Mouse (Mus musculus): ENCODE data around the gene Gm21974.
"Not testable (repeated sequence)": the region's sequence is repeated elsewhere in the genome, so short reads cannot be mapped to it uniquely, and the experiment has no call there.

The Gm21974 gene

DNA sequence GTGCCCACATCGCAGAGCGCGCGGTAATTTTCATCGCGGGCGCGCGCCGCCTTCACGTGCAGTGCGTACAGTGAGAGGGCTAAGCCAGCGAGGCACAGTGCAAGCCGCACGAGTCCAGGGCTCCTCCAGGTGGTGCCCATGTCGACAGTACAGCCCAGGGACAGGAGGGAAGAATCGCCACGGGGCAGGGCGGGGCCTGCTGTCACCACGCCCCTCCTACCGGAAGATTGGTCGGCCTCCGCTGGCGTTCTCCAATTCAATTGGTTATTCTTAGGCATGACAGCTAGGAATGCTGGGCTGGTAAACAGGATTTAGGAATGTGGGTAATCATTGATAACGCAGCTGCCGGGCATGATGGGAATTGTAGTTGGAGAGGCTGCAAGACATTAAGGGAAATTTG is at the start of gene Gm21974, which contains the start of gene Vkorc1:
Gm21974 (minus strand) TSS at position 13 of the 400 bp plus-strand sequence.
Vkorc1 (minus strand) TSS at position 176 of the 400 bp plus-strand sequence.
- DNase-seq = peak; percentile 97 to 99

DNA sequence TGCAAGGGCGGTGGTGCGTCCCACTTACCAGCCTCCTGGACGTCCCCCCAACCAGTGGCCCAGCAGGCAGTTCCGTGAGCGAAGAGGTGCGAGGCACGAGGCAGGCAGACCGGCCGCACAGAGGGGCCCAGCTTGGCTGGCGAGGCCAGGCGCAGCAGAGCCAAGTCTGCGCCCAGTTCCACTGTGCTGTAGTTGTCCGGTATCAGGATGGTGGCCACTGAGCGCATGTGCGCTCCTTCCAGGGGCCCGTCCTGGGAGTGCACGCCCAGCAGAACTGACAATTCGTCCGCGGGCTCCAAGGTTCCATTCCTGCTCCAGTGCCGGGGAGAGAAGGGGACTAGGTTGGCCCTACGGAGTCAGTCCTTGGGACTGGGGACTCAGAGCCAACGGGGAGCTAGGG is 49.4 kb upstream of the Gm21974 start:
- no peak for DNase-seq

DNA sequence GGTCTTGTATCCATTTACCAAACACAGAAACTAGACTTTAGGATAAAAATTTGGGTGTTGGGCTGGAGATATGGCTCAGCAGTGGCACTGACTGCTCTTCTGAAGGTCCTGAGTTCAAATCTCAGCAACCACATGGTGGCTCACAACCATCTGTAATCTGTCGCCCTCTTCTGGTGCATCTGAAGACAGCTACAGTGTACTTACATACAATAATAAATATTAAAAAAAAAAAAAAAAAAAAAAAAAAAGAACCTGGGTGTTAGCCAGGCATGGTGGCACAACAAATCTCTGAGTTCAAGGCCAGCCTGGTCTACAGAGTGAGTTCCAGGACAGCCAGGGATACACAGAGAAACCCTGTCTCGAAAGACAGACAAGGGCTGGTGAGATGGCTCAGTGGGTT is 46.8 kb upstream of the Gm21974 start:
- DNase-seq = not testable (repeated sequence)

DNA sequence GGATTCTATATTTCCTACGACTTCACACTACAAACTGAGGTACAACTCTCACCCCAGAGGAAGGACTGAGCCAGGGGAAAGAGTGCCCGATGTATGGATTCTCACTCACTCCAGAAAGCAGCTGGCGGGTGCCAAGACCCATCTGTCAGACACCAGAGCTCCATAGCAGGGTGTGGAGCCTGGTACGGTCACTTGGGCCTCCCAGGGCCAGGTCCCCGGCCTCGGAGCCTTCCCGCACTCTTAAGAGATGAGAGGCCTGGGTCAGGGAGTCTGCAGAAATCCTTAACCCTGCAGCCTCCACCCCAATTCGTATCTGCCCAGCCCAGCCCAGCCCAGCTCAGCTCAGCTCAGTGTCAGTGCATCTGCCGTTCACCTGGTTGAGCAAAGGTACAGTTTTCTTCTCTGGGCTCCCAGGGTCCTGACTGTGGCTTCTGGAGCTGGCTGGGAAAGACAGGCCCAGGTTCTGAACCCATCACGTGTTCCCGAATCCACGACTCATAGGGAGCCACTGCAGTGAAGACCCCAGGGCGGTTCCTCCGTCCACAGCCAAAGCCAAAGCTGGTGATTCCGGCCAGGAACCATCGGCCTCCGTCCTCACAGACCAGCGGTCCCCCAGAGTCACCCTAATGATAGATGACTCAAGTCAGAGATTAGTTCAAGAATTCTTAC is 41.1 kb upstream of the Gm21974 start:
- DNase-seq = no peak

DNA sequence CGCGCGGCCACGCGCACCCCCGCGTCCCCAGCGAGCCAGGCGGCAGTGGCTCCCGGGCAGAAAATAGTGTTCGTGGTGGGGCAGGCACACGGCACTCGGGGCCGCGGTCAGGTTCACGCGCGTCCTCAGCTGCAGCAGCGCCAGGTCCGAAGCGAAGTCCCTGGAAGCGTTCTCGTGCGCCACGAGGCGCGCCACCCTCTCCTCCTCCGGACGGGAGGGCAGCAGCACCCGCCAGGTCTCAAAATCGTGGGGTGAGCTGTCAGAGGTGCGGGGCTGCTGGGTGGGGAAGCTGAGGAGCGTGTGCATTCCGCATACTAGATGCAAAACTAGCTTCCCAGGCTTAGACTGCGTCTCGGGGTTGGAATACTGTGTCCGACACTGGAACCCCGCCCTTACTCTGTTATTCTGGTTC is 40.5 kb upstream of the Gm21974 start:
- DNase-seq = no peak

DNA sequence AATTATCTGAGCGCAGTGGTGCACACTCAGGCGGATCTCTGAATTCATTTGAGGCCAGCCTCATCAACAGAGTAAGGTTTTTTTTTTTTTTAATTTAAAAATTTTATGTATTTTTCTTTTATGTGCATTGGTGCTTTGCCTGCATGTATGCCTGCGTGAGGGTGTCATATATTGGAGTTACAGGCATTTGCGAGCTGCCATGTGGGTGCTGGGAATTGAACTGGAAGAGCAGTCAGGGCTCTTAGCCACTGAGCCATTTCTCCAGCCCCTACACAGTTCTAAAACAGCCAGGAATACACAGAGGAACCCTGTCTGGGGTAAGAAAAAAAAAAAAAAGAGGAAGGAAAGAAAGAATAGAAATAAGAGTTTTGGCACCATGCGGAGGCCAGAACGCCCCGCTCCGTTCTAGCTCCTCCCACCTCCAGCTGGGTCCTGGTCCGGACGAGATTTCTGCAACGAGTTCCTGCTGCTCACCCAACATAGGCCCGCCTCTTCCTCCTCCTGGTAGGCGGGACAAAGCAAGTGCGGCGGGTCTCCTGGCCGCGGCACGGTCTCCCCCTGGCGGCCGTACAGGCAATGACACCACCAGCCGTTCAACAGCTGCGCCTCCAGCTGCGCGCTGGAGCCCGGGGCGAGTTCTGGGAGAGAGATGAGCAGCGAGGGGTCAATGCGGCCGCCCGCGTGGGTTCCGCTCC is 39.9 kb upstream of the Gm21974 start:
- DNase-seq = peak; percentile 96 to 97

DNA sequence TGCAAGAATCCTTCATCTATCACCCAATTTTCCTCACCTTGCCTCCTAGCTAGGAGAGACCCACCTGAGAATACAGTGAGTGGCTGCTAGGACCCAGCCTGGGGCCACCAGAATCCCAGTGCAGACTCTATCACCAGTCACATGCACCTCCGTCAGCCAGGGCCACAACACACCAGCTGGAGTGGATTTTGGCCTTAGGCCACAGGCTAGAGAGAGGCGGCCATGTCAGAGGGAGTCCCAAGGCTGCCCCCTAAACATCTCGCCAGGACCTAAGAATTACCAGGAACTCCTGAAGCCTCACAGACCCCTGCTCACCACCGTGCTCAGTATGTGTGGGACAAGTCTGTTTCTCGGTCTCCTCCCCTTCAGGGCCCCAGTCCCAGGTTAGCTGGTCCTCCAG is 38.8 kb upstream of the Gm21974 start:
- DNase-seq = peak in 1 of 2 experiments; percentile 23

DNA sequence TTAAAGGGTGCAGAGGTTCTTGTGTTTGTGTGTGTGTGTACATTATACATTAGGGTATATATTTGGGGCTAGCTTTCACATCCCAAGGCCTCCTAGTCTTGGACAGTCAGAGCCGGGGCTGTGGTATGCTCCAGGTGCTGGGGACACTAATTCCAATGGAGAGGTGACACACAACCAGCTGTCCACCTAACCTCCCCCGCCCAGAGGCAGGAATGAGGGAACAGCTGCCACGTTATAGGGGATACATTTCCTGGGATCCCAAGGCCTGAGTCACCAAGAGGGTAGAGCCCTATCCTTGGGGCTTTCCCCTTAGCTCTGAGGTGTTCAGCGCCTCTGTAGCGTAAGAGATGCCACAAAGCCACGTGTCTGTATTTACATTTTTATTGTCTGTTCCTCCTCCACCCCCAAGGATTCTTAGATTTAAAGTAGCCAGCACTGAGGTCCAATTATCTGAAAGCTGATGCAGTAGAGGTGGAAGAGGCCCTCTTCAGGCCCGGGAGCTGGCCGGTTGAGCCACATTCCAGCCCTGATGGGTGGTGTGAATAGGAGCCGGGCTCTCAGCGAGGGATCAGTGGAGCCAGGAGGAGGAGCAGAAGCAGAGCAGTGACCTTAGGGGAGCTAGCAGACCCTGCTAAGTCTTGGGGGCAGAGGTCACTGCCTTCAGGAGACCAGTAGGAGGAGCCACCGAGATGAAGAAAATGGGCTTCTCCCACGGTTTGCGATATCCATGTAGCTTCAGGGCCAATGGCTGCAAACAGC is 37.2 kb upstream of the Gm21974 start:
- DNase-seq = peak; percentile 85 to 90

DNA sequence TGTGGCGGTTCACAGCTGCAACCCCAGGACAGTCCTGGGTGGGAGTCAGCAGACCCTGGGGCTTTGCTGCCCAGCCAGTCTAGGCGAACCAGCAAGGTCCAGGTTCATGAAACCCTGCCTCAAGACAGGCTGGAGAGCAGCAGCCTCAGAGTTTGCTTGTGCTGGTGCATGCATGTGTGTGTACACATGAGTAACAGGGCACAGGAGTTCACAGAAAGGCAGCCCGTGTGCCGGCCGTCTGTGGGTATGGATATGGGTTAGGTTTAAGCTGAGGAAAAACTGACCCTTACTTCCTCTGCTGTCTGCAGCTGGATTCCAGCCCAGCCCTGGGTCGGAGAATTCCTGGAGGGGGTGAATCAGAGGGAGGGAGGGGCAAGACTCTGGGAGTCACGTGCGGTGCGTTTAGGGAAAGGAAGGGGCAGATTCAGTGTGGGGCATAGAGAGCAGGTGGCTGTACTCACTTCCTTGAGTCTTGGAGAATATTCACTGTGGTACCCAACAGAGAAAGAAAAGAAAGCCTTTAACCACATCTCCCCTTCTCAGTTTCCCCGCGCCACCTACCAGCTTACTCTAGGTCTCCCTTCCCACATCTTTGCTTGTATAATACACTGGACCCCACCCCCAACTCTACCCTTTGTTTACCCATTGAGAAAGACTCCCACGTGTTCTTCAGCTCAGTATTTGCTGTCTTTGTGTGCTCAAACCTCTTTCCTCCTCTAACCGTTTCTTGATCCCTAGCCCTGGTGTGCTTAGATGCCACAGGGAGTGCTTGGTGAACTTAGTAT is 36.3 kb upstream of the Gm21974 start:
- DNase-seq = peak; percentile 79 to 82

DNA sequence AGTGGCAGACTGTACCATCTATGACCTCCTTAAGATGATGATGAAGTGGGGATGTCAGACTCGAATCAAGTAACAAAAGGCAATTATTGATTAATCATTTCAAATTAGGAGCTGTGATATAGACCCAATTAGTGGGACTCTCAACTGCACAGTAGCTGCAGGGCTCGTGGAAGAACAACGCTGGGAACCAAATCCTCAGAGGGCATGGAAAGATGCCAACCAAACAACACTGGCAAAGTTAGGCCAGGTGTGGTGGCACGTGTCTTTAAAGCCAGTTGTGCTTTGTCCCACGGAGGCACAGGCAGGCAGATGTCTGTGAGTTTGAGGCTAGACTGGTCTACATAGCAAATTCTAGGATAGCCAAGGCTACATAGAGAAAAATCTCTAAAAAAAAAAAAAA is 35.4 kb upstream of the Gm21974 start:
- no peak for DNase-seq

DNA sequence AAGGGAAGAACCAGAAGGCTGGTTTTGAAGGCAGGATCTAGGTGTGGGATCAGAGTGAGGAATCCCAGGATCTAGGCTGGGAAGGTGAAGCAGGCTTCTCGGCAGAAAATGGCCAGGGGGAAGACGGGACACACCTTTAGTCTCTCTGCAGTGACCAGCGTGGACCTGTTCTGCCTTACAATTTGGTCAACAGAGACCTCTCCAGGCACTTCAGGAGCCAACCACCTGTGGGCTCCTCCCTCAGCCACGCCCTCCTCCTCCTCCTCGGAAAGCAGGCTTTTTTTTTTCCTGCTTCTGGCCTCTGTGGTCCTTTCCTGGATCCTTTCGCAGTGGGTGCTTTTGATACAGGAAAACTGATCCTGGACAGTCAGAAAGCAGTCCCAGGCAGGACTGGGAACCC is 34.7 kb upstream of the Gm21974 start, which contains the start of gene Prss8:
Prss8 (minus strand) TSS at position 182 of the 400 bp plus-strand sequence.
- peak; percentile 90 to 93 for DNase-seq

DNA sequence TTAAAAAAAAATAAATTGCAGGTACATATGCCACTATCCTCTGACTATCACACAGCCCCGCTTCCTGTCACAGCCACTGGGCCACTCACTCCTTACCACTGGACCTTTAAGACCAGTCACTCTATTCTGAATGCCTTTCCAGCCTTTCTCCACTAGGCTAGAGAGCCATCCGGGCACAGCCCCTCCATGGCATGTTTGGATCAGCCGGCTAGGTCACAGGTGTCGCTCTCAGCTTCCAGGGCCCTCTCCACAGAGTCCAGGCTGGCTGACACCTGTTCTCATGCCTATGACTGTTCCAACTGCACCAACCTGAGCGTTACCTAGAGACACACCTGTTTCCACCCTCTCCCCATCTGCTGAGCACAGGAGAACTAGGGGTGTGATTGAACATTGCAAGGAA is 33.3 kb upstream of the Gm21974 start:
- peak in 1 of 2 experiments; percentile 70 for DNase-seq

DNA sequence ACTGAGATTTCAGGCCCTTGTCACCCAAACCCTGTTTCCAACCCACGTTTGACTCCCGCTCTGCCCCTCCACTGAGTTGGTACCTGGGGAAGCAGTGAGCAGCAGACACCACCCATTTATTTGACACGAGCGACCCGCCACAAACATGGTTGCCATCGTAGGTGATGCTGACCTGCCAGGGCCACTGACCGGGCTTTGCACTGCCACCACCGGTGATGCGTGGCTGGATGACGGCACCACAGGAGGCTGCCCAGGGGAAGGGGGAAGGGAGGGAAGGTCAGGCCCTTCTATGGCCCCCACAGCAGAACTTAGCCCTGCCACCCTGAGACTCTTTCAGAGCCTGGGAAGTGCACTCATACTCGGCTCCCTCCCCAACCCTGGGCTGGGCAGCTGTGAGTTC is 32.5 kb upstream of the Gm21974 start:
- no peak for DNase-seq

DNA sequence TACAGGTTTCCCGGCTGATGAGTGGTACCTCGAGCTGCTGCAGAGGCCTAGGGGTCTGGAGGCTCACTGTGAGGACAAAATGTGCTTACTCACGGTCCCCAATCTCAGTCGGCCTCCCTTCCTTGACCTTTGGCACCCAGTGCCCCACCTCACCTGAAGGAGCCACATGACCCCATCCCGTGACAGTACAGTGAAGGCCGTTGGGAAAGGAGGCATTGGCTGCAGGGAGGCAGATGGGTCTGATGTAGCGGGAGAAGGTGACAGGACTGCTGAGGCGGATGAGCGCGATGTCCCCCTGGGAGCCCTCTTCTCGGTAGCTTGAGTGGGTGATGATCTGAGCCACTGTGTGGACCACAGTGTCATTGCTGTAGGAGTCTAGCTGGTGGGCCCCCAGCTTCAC is 31.6 kb upstream of the Gm21974 start:
- no peak for DNase-seq

DNA sequence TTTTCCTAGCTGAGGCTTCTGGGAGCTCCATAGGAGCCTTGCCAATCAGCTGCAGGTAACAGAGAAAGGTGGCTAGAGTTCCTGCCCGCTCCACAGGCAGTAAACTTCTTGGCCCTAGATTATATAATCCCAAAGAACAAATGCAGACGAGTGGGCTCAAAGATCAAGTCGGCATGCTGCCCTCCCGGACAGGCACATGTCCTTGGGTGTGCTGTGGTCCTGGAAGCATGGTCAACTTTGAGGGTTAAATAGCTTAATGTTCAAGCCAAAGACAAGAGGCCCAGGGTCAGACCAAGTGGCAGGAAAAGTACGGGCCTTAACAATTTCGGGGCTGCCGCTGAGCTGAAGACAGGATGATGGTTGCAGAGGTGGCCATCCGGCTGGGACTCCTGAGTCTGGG is 30.8 kb upstream of the Gm21974 start:
- no peak for DNase-seq

DNA sequence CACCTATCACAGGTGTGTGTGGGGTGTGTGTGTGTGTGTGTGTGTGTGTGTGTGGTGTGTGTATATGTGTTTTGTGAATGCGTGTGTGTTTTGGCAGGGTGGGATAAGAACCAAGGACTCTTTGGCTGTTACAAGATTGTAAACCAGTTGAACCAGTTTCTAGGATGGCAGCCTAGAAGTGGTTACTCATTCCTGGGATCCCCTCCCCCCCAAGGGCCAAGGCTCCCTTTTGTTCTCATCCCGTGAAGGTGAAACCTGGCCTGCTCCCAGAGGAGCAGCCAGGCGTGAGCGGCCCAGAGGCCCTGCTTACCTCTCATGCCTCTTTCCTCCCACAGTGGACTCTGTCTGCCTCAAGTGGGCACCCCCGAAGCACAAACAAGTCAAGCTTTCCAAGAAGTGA is 30.0 kb upstream of the Gm21974 start:
- peak; percentile 86 to 92 for DNase-seq

DNA sequence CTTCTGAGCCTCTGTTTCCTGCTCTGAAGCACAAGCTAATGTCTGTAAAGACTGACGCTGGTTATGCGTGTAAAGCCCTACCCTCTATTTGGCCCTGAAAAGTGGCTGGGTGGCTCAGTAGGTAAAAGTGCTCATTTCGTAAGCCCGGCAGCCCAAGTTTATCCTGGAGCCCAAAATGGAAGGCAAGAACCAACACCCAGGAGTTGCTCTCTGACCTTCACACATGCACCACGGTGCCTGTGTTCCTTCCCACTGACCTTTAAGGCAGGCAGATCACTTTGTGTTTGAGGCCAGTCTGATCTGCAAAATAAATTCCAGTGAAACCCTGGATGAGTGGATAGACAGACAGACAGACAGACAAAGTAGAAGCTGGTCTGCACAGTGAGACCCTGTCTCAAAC is 28.5 kb upstream of the Gm21974 start:
- no peak for DNase-seq

DNA sequence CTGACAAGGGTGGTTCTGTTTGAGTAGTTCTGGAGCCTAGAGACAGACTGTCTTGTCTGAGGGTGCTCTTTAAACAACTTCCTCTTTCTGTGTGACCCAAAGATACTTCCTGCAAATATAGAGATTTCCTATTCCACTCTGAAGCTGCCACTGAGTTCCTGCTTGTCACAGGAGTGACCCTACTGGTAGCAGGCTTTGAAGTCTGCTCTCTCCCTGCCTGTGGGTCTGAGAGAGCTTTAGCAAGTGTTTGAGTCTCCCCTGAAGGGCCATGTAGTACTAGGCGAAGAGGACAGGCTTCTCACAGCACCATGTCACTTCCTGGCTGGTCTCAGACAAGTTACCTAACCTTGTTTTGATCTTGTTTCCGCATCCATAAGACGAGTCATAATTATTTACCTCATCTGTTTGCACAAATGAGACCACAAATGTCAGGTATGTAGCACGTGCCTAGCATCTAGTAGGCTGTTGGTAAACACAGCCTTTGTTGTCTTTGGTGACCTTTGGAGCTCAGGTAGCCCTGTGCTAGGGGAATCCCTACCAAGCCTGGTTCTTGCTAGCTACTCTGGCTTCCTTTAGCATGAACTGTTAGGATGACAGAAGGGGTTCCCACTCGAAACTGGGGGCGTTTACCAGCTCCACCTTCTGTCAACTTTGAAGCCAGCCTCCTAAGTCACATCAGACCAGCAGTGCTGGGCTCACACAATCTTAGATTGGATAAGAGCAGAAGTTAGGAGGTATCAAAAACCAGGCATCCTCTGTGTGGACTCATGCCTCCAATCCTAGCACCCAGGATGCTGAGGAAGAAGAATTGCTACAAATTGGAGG is 27.4 kb upstream of the Gm21974 start:
- DNase-seq = no peak

DNA sequence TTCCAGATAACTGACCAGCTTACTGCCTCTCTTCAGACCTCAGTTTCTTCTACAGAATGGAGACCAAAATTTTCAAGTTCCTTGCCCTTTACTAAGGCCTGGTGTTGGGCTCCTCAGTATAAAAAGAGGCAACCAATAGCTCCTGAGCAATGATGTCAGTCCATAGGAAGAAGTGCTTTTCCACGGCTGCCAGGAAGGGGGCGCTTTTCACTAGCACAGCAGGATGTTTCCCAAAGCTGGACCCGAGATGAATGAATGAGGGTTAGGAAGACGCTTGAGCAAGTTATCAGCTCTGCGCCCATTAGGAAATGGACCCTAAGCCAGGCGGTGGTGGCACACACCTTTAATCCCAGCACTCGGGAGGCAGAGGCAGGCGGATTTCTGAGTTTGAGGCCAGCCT is 26.3 kb upstream of the Gm21974 start:
- DNase-seq = no peak

DNA sequence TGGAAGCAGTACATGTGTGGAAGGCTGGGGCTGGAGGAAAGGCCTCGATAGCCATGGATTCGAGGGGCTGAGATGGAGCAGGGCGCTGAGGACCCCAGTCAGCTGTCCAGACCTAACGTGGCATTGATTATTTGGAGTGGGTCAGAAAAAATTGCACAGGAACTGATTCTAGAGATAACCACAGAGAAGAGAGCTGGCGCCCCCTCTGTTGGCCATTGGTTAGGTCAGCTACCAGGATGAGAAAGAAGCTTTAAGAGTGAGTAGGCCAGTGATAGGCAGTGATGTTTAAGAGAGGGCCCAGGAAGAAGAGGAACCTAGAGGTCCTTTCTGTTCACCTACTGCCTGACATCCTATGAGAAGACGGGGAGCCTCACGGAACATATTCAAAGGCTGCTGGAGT is 24.0 kb upstream of the Gm21974 start:
- no peak for DNase-seq

DNA sequence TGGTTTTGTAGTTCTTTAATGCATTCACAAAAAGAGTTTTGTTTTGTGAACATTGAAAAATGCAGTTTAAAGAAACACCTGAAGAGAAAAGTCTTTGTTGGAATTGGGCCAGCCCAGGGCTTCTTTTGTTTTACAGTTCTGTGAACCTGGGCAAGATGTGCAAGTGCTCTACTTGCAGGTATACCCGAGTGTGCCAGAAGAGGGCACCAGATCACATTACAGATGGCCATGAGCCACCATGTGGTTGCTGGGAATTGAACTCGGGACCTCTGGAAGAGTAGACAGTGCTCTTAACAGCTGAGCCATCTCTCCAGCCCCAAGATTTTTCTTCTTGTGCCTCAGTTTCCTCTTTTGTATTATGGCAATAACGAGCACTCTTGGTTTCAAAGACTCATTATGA is 22.9 kb upstream of the Gm21974 start:
- peak; percentile 62 to 65 for DNase-seq

DNA sequence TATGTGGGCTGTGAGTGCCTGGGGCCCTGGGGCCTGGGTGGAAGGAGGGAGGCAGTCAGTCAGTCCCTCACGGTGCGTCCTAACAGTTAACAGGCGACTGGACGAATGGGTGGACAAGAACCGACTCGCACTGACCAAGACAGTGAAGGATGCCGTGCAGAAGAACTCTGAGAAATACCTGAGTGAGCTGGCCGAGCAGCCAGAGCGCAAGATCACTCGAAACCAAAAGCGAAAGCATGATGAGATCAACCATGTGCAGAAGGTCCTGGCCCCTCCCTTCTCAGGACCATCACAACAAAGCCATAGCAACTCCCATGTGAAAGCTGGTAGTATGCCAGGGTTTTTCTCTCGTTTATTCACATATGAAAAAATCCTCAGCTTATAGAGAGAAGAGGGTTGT is 20.0 kb upstream of the Gm21974 start:
- no peak for DNase-seq
